20 mouse cellular contexts compared by ENCODE assay signal in genomic region chr2:6341496-6341895, GRCm38 (mm10).
"Had no signal": no experiment of that assay in that cellular context is flagged by ENCODE, and none has a peak within 500 bp of the region (broad histone marks: within the 10 kb centered on the region; RNA-seq: fewer than 3 reads in every experiment).

No protein-coding gene starts in this region.

- H3K4me3 ChIP-seq: limb, embryonic 10.5 days; limb, embryonic 13.5 days; neural tube, embryonic 12.5 days; neural tube, embryonic 15.5 days; stomach, embryonic 15.5 days had no signal

- H3K9ac ChIP-seq: limb, embryonic 13.5 days; liver, embryonic 14.5 days; liver, postnatal 0 days; lung, embryonic 14.5 days; neural tube, embryonic 12.5 days; neural tube, embryonic 15.5 days; stomach, embryonic 15.5 days had no signal

- H3K27ac ChIP-seq: limb, embryonic 10.5 days; limb, embryonic 13.5 days; liver, embryonic 14.5 days; macrophage; neural tube, embryonic 12.5 days; neural tube, embryonic 15.5 days; stomach, embryonic 15.5 days had no signal

- ATAC-seq: liver, postnatal 0 days; lung, postnatal 0 days had no signal

- H3K9me3 ChIP-seq: limb, embryonic 10.5 days; neural tube, embryonic 12.5 days; neural tube, embryonic 15.5 days; stomach, embryonic 15.5 days had no signal

- H3K36me3 ChIP-seq: neural tube, embryonic 15.5 days; stomach, embryonic 15.5 days had no signal

- DNase-seq: kidney, adult 2 months; kidney, postnatal 14 days; kidney, postnatal 4 days; liver; liver, postnatal 0 days; lung, embryonic 14.5 days; midbrain, embryonic 14.5 days; right cerebral cortex, adult 18-20 months; right cerebral cortex, postnatal 14 days; right cerebral cortex, postnatal 4 days; spleen, adult 18-20 months; thymus, postnatal 36 days had no signal

- H3K4me2 ChIP-seq: limb, embryonic 13.5 days; lung, embryonic 14.5 days; neural tube, embryonic 12.5 days; neural tube, embryonic 15.5 days; stomach, embryonic 15.5 days had no signal

- H3K4me1 ChIP-seq: neural tube, embryonic 12.5 days; neural tube, embryonic 15.5 days had no signal

- H3K27me3 ChIP-seq: limb, embryonic 13.5 days; neural tube, embryonic 12.5 days; neural tube, embryonic 15.5 days; stomach, embryonic 15.5 days had no signal
